Mouse (Mus musculus) forebrain, embryonic 12.5 days (tissue): ENCODE results near the gene Qrich2. TPM values are rescaled to one million over a fixed set of nuclear protein-coding genes. Genes with fewer than 3 reads are reported as not detected.
"Not testable (repeated sequence)": the region's sequence is repeated elsewhere in the genome, so short reads cannot be mapped to it uniquely, and the experiment has no call there.

ENCODE experiments used
- ATAC-seq: fragments of 200-750 bp; cut with Nextera tagmentation; 2 replicates; pipeline ENCODE4 v1.8.0; 2017; ENCODE audit warnings: moderate TSS enrichment; ENCODE audit not compliant: low FRiP score
- H3K27ac ChIP-seq: fragments of 300-500 bp; sonication (generic); 2 replicates; pipeline ENCODE4 v1.5.1; 2016; ENCODE audit warnings: mild to moderate bottlenecking
- H3K27me3 ChIP-seq: fragments of 300-500 bp; sonication (generic); 2 replicates; pipeline ENCODE4 v1.6.1; 2016; ENCODE audit warnings: mild to moderate bottlenecking
- H3K36me3 ChIP-seq: fragments of 300-500 bp; sonication (generic); replicated peaks from 2 replicates; pipeline ENCODE4 v1.6.1; 2016; ENCODE audit warnings: mild to moderate bottlenecking
- H3K4me1 ChIP-seq: fragments of 300-500 bp; sonication (generic); 2 replicates; pipeline ENCODE4 v1.6.1; 2016
- H3K4me2 ChIP-seq: fragments of 300-500 bp; sonication (generic); 2 replicates; pipeline ENCODE4 v1.6.1; 2016; ENCODE audit warnings: mild to moderate bottlenecking, moderate library complexity
- H3K4me3 ChIP-seq: fragments of 300-500 bp; sonication (generic); replicated peaks from 2 replicates; pipeline ENCODE4 v1.5.1; 2016; ENCODE audit warnings: mild to moderate bottlenecking
- H3K9ac ChIP-seq: fragments of 300-500 bp; sonication (generic); 2 replicates; pipeline ENCODE4 v1.6.1; 2016; ENCODE audit warnings: mild to moderate bottlenecking
- H3K9me3 ChIP-seq: fragments of 300-500 bp; sonication (generic); 2 replicates; pipeline ENCODE4 v1.6.1; 2016
- WGBS: fragments of 180-500 bp; shearing (Covaris S2); methylation state at CpG from one replicate; pipeline ENCODE4 v1.1.7; 2016; 5-methylcytosine and 5-hydroxymethylcytosine counted together
- polyA plus RNA-seq: library from polyadenylated mRNA; unstranded; fragments of >200 nt; fragmentation: Nextera tagmentation; extraction: Ambion mirVana; gene quantifications from 2 replicates; pipeline ENCODE4 v1.2.1, GENCODE M21; 2016

Gene Qrich2
- polyA plus RNA-seq, 1 experiment from 2014 or later = not detected

- Histone ChIP-seq H3K27ac (no peak overlapping the region), H3K36me3 (peaks cover 14% of the 10 kb centered on the region), H3K27me3 (peaks cover 13% of the 10 kb centered on the region; the same call in 1 of the 2 replicates), H3K4me3 (no peak overlapping the region), H3K9me3 (no peaks in the 10 kb centered on the region), H3K9ac (no peak overlapping the region), H3K4me1 (peaks cover 33% of the 10 kb centered on the region), H3K4me2 (no peak overlapping the region)
- 56% methylated on average over 6 of the region's 6 CpGs for WGBS
- no peak for ATAC-seq
Measured at GRCm38 (mm10) chr11:116432127-116432526, 33.9 kb downstream of the Qrich2 start.

- Histone ChIP-seq H3K4me3 (no peak overlapping the region), H3K27me3 (peaks cover 13% of the 10 kb centered on the region; the same call in 1 of the 2 replicates), H3K36me3 (peaks cover 9% of the 10 kb centered on the region), H3K9ac (no peak overlapping the region), H3K4me2 (peak overlapping the region; percentile 29; the same call in 1 of the 2 replicates), H3K27ac (no peak overlapping the region), H3K9me3 (no peaks in the 10 kb centered on the region), H3K4me1 (peaks cover 28% of the 10 kb centered on the region)
- no peak for ATAC-seq
- 43% methylated on average over 11 of the region's 11 CpGs for WGBS
Measured at GRCm38 (mm10) chr11:116431428-116432077, 34.5 kb downstream of the Qrich2 start.

GRCm38 (mm10) chr11:116430723-116431427 lies 35.2 kb downstream of the Qrich2 start:
- Histone ChIP-seq H3K9ac (no peak overlapping the region), H3K4me1 (peaks cover 21% of the 10 kb centered on the region), H3K4me2 (peak overlapping the region; percentile 29; the same call in 1 of the 2 replicates), H3K36me3 (peaks cover 2% of the 10 kb centered on the region), H3K9me3 (no peaks in the 10 kb centered on the region), H3K27me3 (peaks cover 13% of the 10 kb centered on the region; the same call in 1 of the 2 replicates), H3K4me3 (no peak overlapping the region), H3K27ac (no peak overlapping the region)
- WGBS = 29% methylated on average over 22 of the region's 22 CpGs
- no peak for ATAC-seq

DNA sequence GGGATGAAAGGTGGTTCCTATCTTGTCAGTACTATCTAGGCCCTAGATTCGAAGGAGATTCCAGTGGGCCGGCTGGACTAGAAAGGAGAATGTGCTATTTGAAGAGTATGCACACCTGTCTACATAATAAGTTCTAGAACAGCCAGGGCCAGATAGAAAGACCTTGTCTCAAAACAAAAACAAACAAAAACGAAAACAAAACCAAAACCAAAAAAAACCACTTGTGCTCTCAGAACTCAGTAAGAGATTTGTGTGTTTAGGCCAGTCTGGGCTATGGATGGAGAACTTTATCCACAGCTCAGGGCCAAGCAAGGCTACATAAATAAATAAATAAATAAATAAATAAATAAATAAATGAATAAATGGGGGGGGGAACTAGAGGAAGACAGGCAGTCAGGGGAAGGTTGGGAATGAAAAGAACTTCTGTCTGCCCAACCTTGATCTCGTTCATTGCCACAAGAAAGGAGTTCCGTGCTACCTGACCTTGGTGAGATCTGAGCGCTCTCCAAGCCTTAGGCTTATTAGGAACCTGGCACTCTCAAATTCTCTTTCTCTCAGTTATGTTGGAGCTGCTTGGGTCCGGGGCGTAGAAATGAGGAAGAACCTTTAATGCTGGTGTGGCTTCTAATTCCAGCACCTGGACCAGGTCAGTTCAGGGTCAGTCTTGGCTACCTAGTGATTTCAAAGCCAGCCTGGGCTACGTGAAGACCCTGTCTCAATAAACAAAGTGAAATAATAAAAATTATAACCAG lies 36.0 kb downstream of the Qrich2 start:
- Histone ChIP-seq H3K9me3 (no peaks in the 10 kb centered on the region), H3K4me2 (no peak overlapping the region), H3K27me3 (peaks cover 13% of the 10 kb centered on the region; the same call in 1 of the 2 replicates), H3K4me3 (no peak overlapping the region), H3K27ac (no peak overlapping the region), H3K9ac (no peak overlapping the region), H3K4me1 (peaks cover 12% of the 10 kb centered on the region), H3K36me3 (no peaks in the 10 kb centered on the region)
- ATAC-seq = no peak
- WGBS = 87% methylated on average over 9 of the region's 9 CpGs

DNA sequence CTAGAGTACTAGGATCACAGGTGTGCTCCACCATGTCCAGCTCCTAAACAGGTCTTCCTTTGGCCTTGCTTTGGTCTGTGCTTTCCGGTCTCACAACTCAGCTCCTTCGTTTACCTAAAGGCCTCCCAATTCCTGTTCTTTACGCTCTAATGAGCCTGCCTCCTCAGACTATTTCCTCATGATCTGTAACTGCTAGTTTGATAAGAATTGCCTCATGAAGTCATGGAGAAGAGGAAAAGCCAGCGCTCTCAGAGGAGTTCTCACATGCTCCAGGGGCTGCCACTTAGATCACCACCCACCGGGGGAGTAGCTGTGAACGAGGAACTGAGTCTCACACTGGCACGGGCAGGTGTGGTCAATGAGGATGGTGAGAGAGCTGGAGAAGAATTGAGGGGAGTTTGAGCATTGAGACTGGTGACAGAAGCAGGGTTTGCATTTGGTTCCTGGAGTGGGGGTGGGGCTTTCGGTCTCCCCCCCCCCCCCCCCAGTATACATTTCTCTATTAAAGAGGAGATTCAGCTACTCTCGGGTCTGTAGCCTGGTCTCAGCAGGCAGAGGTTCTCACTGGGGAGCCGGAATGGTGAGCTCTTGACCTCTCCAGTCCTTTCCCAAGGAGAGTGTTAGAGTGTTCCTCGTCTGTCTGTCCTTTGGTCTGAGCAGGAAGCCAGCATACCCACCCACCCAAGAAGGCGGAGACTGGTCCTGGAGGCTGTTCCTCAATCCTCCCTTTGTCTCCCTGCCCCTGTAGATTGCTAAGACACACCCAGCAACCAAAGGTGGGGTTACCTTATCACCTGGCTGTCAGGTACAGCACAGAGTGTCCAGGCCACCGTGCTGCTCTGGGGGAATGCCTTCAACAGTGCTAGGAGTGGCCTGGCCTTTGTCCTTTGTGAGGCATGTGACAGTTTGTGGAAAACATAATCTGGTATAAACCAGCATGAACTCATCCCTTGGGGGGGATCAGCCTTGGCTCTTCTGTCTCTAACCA lies 36.9 kb downstream of the Qrich2 start:
- H3K4me2 ChIP-seq = no peak overlapping the region
- no peak overlapping the region for H3K27ac ChIP-seq
- ATAC-seq = no peak
- no peak overlapping the region for H3K9ac ChIP-seq
- peaks cover 13% of the 10 kb centered on the region; the same call in 1 of the 2 replicates for H3K27me3 ChIP-seq
- WGBS = 61% methylated on average over 13 of the region's 13 CpGs
- no peak overlapping the region for H3K4me3 ChIP-seq
- no peaks in the 10 kb centered on the region for H3K9me3 ChIP-seq
- H3K36me3 ChIP-seq = no peaks in the 10 kb centered on the region
- H3K4me1 ChIP-seq = peaks cover 10% of the 10 kb centered on the region

DNA sequence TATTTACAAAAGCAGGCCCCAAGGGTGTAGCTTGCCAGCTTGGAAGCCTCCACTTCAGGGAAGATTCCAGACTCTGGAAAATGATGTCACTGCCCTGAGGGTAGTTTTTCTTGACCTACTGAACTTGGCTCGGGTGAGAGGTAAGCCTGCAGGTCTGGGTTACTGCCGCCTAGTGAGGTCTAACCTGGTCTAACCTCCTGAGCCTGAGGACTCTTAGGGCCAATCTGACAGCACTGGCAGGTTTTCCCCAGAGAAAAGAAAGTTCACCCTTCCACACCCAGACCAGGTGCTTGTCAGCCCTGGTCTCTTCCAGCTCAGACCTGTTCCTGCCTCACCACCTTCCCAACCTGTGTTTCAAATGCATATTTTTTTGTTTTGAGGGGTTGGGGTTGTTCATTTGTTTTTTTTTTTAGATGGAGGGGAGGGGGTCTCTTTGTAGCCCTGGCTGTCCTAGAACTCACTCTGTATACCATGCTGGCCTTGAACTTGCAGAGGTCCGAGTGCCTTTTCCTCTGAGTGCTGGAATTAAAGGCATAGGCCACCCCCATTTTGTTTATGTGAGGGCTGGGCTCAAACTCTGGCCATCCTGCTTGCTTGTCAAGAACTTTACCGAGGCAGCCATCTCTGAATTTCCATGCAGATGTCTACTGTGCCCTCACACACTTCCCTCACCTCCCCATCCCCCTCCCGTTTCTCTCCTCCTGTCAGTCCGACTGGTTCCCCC lies 39.0 kb downstream of the Qrich2 start:
- Histone ChIP-seq H3K36me3 (no peaks in the 10 kb centered on the region), H3K27ac (no peak overlapping the region), H3K9ac (no peak overlapping the region), H3K9me3 (no peaks in the 10 kb centered on the region), H3K4me2 (no peak overlapping the region), H3K4me1 (peaks cover 10% of the 10 kb centered on the region), H3K4me3 (no peak overlapping the region), H3K27me3 (peaks cover 13% of the 10 kb centered on the region; the same call in 1 of the 2 replicates)
- ATAC-seq = no peak
- 69% methylated on average over 6 of the region's 6 CpGs for WGBS

DNA sequence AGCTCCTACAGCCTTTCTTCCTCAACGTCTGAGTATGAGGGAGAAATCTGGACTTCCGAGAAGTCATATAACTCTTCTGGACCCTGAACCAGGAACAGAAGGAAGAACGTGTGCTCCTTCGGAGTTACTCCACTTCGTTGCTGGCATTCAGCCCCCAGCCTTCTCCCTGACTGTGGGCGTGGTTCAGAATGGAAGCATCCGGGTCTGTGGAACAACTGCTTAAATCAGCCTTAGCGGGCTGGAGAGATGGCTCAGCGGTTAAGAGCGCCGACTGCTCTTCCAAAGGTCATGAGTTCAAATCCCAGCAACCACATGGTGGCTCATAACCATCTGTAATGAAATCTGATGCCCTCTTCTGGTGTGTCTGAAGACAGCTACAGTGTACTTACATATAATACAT lies 39.7 kb downstream of the Qrich2 start:
- H3K4me2 ChIP-seq, ATAC-seq, H3K9ac ChIP-seq, H3K27me3 ChIP-seq, H3K27ac ChIP-seq, H3K4me1 ChIP-seq, H3K9me3 ChIP-seq, H3K4me3 ChIP-seq, H3K36me3 ChIP-seq: not testable (repeated sequence)
- 92% methylated on average over 11 of the region's 11 CpGs for whole genome bisulfite sequencing

- Histone ChIP-seq H3K4me3 (no peak overlapping the region), H3K9ac (no peak overlapping the region), H3K4me2 (no peak overlapping the region), H3K27me3 (no peaks in the 10 kb centered on the region), H3K4me1 (no peaks in the 10 kb centered on the region; the same call in 1 of the 2 replicates), H3K27ac (no peak overlapping the region), H3K9me3 (no peaks in the 10 kb centered on the region), H3K36me3 (no peaks in the 10 kb centered on the region)
- ATAC-seq = no peak
- 57% methylated on average over 8 of the region's 8 CpGs for WGBS
Measured at GRCm38 (mm10) chr11:116424621-116425407, 41.2 kb downstream of the Qrich2 start.

DNA sequence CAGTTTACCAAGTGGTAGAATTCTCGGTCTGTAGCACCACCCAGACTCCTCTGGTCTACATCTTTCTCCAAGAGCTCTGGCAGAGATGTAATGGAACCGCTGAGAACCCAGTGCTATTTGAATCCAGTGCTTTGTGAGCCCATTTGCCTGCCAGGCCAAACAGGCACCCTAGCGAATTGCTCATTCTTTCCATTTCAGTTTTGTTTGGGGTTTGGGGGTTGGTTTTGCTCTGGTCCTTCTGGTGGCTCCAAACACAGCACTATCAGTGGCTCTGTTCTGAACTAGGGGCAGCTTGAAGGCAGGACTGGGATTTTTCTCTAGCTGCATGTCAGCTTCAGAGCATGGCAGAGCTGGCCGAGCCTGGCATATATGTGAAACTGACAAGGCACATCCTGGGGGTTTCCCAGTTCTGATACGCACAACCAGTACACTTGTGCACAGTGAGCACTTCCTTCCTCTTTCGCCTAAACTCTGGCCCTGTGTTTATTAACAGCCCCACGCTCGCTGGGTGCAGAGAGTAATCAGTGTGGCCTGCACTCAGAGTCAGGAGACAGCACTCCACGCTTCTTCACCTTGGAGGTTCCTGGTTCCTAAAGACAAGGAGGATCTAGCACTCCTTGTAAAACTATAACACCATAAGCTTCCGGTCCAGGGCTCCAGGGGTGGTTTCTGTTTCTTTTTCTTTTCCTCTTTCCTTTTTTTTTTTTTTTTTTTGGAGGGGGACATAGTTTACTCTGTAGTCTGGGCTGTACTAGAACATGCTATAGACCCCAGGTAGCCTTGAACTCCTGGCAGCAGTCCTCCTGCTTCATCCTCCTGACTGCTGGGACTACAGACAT lies 42.0 kb downstream of the Qrich2 start:
- Histone ChIP-seq H3K9ac (no peak overlapping the region), H3K36me3 (no peaks in the 10 kb centered on the region), H3K4me3 (no peak overlapping the region), H3K4me2 (no peak overlapping the region), H3K4me1 (no peaks in the 10 kb centered on the region), H3K27me3 (no peaks in the 10 kb centered on the region), H3K9me3 (no peaks in the 10 kb centered on the region), H3K27ac (no peak overlapping the region)
- WGBS = 84% methylated on average over 10 of the region's 10 CpGs
- no peak for ATAC-seq

- H3K27ac ChIP-seq = no peak overlapping the region
- no peak overlapping the region for H3K9ac ChIP-seq
- ATAC-seq = no peak
- no peak overlapping the region for H3K4me2 ChIP-seq
- WGBS = 86% methylated on average over 6 of the region's 6 CpGs
- peaks cover 1% of the 10 kb centered on the region; the same call in 1 of the 2 replicates for H3K27me3 ChIP-seq
- H3K4me1 ChIP-seq = peaks cover 7% of the 10 kb centered on the region; the same call in 1 of the 2 replicates
- no peaks in the 10 kb centered on the region for H3K9me3 ChIP-seq
- no peak overlapping the region for H3K4me3 ChIP-seq
- no peaks in the 10 kb centered on the region for H3K36me3 ChIP-seq
Measured at GRCm38 (mm10) chr11:116423214-116423613, 42.8 kb downstream of the Qrich2 start.
